Mouse (Mus musculus): Measurements from ENCODE around the gene Slc36a2. TPM values are rescaled to one million over a fixed set of nuclear protein-coding genes. Genes with fewer than 3 reads are reported as not detected.

Gene Slc36a2
- total and polyA plus RNA-seq, 3 experiments: 0.04 to 0.17 TPM; not detected in 1

- TF ChIP-seq ZMIZ1 (IDR thresholded peaks at IDR 0.05; ENCODE audit: low read depth, low read length): no peak
- TF ChIP-seq ZC3H11A (IDR thresholded peaks at IDR 0.05; ENCODE audit: low read depth, low read length): no peak
- no peak for TF ChIP-seq ETS1 (conservative IDR thresholded peaks at IDR 0.05; ENCODE audit: low read depth, low read length)
- peak; percentile 68 for TF ChIP-seq SMC3 (IDR thresholded peaks at IDR 0.05; ENCODE audit: low read depth, low read length)
- no peak for TF ChIP-seq JUND (conservative IDR thresholded peaks at IDR 0.05; ENCODE audit: low read depth, low read length)
- TF ChIP-seq RAD21 (IDR thresholded peaks at IDR 0.05; ENCODE audit: low read depth, low read length): peak; percentile 55
- no peak for TF ChIP-seq BHLHE40 (IDR thresholded peaks at IDR 0.05; ENCODE audit: low read depth, low read length)
- TF ChIP-seq CTCF (conservative IDR thresholded peaks at IDR 0.05 in 1 of 2, IDR thresholded peaks at IDR 0.05 in 1 of 2; ENCODE audit: low read depth in 2 of 2, low read length in 2 of 2): peak; percentile 83 to 98
- no peak for TF ChIP-seq MAZ (IDR thresholded peaks at IDR 0.05; ENCODE audit: low read depth, low read length)
- TF ChIP-seq MAX (IDR thresholded peaks at IDR 0.05; ENCODE audit: low read length): no peak
- TF ChIP-seq UBTF (IDR thresholded peaks at IDR 0.05; ENCODE audit: low read depth, low read length): no peak
- TF ChIP-seq IRF4 (IDR thresholded peaks at IDR 0.05; ENCODE audit: low read depth, low read length): no peak
- no peak for TF ChIP-seq POLR2AphosphoS2 (IDR thresholded peaks at IDR 0.05; ENCODE audit: low read depth, low read length)
- Histone ChIP-seq H3K27ac (ENCODE audit: insufficient read depth, low read depth) (no peak overlapping the region), H3K79me2 (replicated peaks; ENCODE audit: control insufficient read depth, extremely low read depth, insufficient read depth, poor library complexity, severe bottlenecking) (no peaks in the 10 kb centered on the region), H3K27me3 (replicated peaks) (peaks cover 15% of the 10 kb centered on the region), H3K4me1 (ENCODE audit: control insufficient read depth in 1 of 2, insufficient read depth in 2 of 2) (peaks cover 6 to 7% of the 10 kb centered on the region in 2 experiments; a peak in 2 of 4 replicates), H3K4me2 (ENCODE audit: insufficient read depth, low read depth, poor library complexity, severe bottlenecking) (no peak overlapping the region), H3K4me3 (replicated peaks in 1 of 3; ENCODE audit: low read depth in 2 of 3, low read length in 2 of 3, poor library complexity in 1 of 3) (no peak overlapping the region), H3K9ac (ENCODE audit: insufficient read depth, low read depth) (no peak overlapping the region), H3K9me3 (replicated peaks; ENCODE audit: low read length) (no peaks in the 10 kb centered on the region), H3K36me3 (replicated peaks in 1 of 2; ENCODE audit: control insufficient read depth in 1 of 2, insufficient read depth in 1 of 2, low read length in 1 of 2) (no peaks in the 10 kb centered on the region)
- dilution Hi-C loops (cut with MboI; ENCODE audit: extremely low pct_ligation_motif_present, extremely low pct_unique_long_range_greater_than_20kb, low sequenced_read_pairs) (no loop called here), in situ Hi-C loops (cut with MboI; ENCODE audit: low pct_ligation_motif_present, low pct_unique_long_range_greater_than_20kb, low sequenced_read_pairs) (loop anchor here (5.0 to 10.0 kb wide), 3 partner anchors 88 to 220 kb away; no protein-coding TSS in a partner anchor)
- peak; percentile 78 for DNase-seq (ENCODE audit: extremely low read depth)
Measured at GRCm38 (mm10) chr11:55164723-55165122, 20.2 kb downstream of the Slc36a2 start.

GRCm38 (mm10) chr11:55162670-55163069 is 22.2 kb downstream of the Slc36a2 start:
- Histone ChIP-seq H3K79me2 (replicated peaks; ENCODE audit: control insufficient read depth, extremely low read depth, insufficient read depth, poor library complexity, severe bottlenecking) (no peaks in the 10 kb centered on the region), H3K4me2 (ENCODE audit: insufficient read depth, low read depth, poor library complexity, severe bottlenecking) (0 out of 2 replicates have a peak overlapping the region, but pooled peaks have one; percentile 18), H3K9ac (ENCODE audit: insufficient read depth, low read depth) (no peak overlapping the region), H3K27me3 (replicated peaks) (peaks cover 9% of the 10 kb centered on the region), H3K4me3 (replicated peaks in 1 of 3; ENCODE audit: low read depth in 2 of 3, low read length in 2 of 3, poor library complexity in 1 of 3) (no peak overlapping the region), H3K27ac (ENCODE audit: insufficient read depth, low read depth) (no peak overlapping the region), H3K9me3 (replicated peaks; ENCODE audit: low read length) (no peaks in the 10 kb centered on the region), H3K4me1 (ENCODE audit: control insufficient read depth in 1 of 2, insufficient read depth in 2 of 2) (peaks cover 6 to 20% of the 10 kb centered on the region in 2 experiments; a peak in 2 of 4 replicates), H3K36me3 (replicated peaks in 1 of 2; ENCODE audit: control insufficient read depth in 1 of 2, insufficient read depth in 1 of 2, low read length in 1 of 2) (no peaks in the 10 kb centered on the region)
- dilution Hi-C loops (cut with MboI; ENCODE audit: extremely low pct_ligation_motif_present, extremely low pct_unique_long_range_greater_than_20kb, low sequenced_read_pairs) (no loop called here), in situ Hi-C loops (cut with MboI; ENCODE audit: low pct_ligation_motif_present, low pct_unique_long_range_greater_than_20kb, low sequenced_read_pairs) (loop anchor here (5.0 to 10.0 kb wide), 3 partner anchors 90 to 222 kb away; no protein-coding TSS in a partner anchor)
- TF ChIP-seq TBP (conservative IDR thresholded peaks at IDR 0.05; ENCODE audit: low read depth, low read length) (no peak), JUND (conservative IDR thresholded peaks at IDR 0.05; ENCODE audit: low read depth, low read length) (no peak), SMC3 (IDR thresholded peaks at IDR 0.05; ENCODE audit: low read depth, low read length) (peak; percentile 66), HCFC1 (IDR thresholded peaks at IDR 0.05; ENCODE audit: low read depth, low read length) (no peak), EP300 (IDR thresholded peaks at IDR 0.05; ENCODE audit: low read length) (no peak), BHLHE40 (IDR thresholded peaks at IDR 0.05; ENCODE audit: low read depth, low read length) (no peak), CTCF (conservative IDR thresholded peaks at IDR 0.05 in 1 of 2, IDR thresholded peaks at IDR 0.05 in 1 of 2; ENCODE audit: low read depth in 2 of 2, low read length in 2 of 2) (peak; percentile 90 to 97), POLR2AphosphoS2 (IDR thresholded peaks at IDR 0.05; ENCODE audit: low read depth, low read length) (no peak), PAX5 (IDR thresholded peaks at IDR 0.05; ENCODE audit: low read length) (no peak), JUN (IDR thresholded peaks at IDR 0.05; ENCODE audit: insufficient read depth, low read depth, low read length) (no peak), GABPA (IDR thresholded peaks at IDR 0.05; ENCODE audit: insufficient replicate concordance, low read depth, low read length) (no peak), ZNF384 (IDR thresholded peaks at IDR 0.05; ENCODE audit: low read depth, low read length) (no peak), NELFE (IDR thresholded peaks at IDR 0.05; ENCODE audit: low read depth, low read length) (0 out of 2 replicates have a peak, but pooled peaks have one; percentile 34), NRF1 (IDR thresholded peaks at IDR 0.05; ENCODE audit: low read depth, low read length) (no peak), MXI1 (IDR thresholded peaks at IDR 0.05; ENCODE audit: low read depth, low read length) (no peak), MYC (IDR thresholded peaks at IDR 0.05; ENCODE audit: low read depth, low read length) (no peak), ZKSCAN1 (IDR thresholded peaks at IDR 0.05; ENCODE audit: borderline replicate concordance, low read depth, low read length) (no peak), POLR2A (IDR thresholded peaks at IDR 0.05; ENCODE audit: low read depth, low read length) (no peak), IRF4 (IDR thresholded peaks at IDR 0.05; ENCODE audit: low read depth, low read length) (0 out of 2 replicates have a peak, but pooled peaks have one; percentile 44), MAZ (IDR thresholded peaks at IDR 0.05; ENCODE audit: low read depth, low read length) (no peak), RAD21 (IDR thresholded peaks at IDR 0.05; ENCODE audit: low read depth, low read length) (peak; percentile 62)
- peak; percentile 88 for DNase-seq (ENCODE audit: extremely low read depth)
